Mouse (Mus musculus): ENCODE measurements around the gene Zfp128.
A peak's percentile ranks its signal among the peaks of the same experiment; 100 is the strongest.
"Not testable (repeated sequence)": the region's sequence is repeated elsewhere in the genome, so short reads cannot be mapped to it uniquely, and the experiment has no call there.

The Zfp128 gene

GRCm38 (mm10) chr7:12880911-12881660 is at the start of gene Zfp128:
Zfp128 (plus strand) TSS chr7:12881177.
- peak; percentile 95 for DNase-seq

- peak; percentile 89 for DNase-seq
Measured at GRCm38 (mm10) chr7:12834162-12835120, 46.5 kb upstream of the Zfp128 start, which contains the start of gene Zfp110. Zfp110 (plus strand) TSS chr7:12834761.

GRCm38 (mm10) chr7:12835193-12835671 is 45.7 kb upstream of the Zfp128 start:
- peak; percentile 16 for DNase-seq

GRCm38 (mm10) chr7:12835779-12836178 is 45.2 kb upstream of the Zfp128 start:
- no peak for DNase-seq

- no peak for DNase-seq
Measured at GRCm38 (mm10) chr7:12874301-12874700, 6.7 kb upstream of the Zfp128 start.

GRCm38 (mm10) chr7:12880036-12880435 is 941 bp upstream of the Zfp128 start:
- no peak for DNase-seq

- DNase-seq: not testable (repeated sequence)
Measured at GRCm38 (mm10) chr7:12880497-12880896, 480 bp upstream of the Zfp128 start.

- DNase-seq: no peak
Measured at GRCm38 (mm10) chr7:12886563-12887266, 5.7 kb downstream of the Zfp128 start.

GRCm38 (mm10) chr7:12887585-12887984 is 6.6 kb downstream of the Zfp128 start:
- no peak for DNase-seq

- DNase-seq: no peak
Measured at GRCm38 (mm10) chr7:12890928-12891327, 10.0 kb downstream of the Zfp128 start.

GRCm38 (mm10) chr7:12891334-12891733 is 10.4 kb downstream of the Zfp128 start:
- no peak for DNase-seq

GRCm38 (mm10) chr7:12897655-12898410 is 16.9 kb downstream of the Zfp128 start, which contains the start of gene Zscan22:
Zscan22 (plus strand) TSS chr7:12897815.
- peak; percentile 96 for DNase-seq

- DNase-seq: no peak
Measured at GRCm38 (mm10) chr7:12901517-12901916, 20.5 kb downstream of the Zfp128 start.

- no peak for DNase-seq
Measured at GRCm38 (mm10) chr7:12903623-12904022, 22.6 kb downstream of the Zfp128 start.

- no peak for DNase-seq
Measured at GRCm38 (mm10) chr7:12905146-12905545, 24.2 kb downstream of the Zfp128 start.

GRCm38 (mm10) chr7:12909498-12909962 is 28.6 kb downstream of the Zfp128 start:
- DNase-seq: peak; percentile 61

- DNase-seq: peak; percentile 55
Measured at GRCm38 (mm10) chr7:12910181-12910668, 29.2 kb downstream of the Zfp128 start.

- no peak for DNase-seq
Measured at GRCm38 (mm10) chr7:12913556-12913955, 32.6 kb downstream of the Zfp128 start.

- DNase-seq: not testable (repeated sequence)
Measured at GRCm38 (mm10) chr7:12920495-12920894, 39.5 kb downstream of the Zfp128 start.

GRCm38 (mm10) chr7:12921318-12921704 is 40.3 kb downstream of the Zfp128 start:
- DNase-seq: no peak

- DNase-seq: peak; percentile 99
Measured at GRCm38 (mm10) chr7:12921705-12922465, 40.9 kb downstream of the Zfp128 start, which contains the start of gene Rps5. Rps5 (plus strand) TSS chr7:12922290.
